Mouse (Mus musculus): ENCODE measurements at regions not wholly inside any gene's neighbourhood (a gene's known extent, or its start where the extent isn't known, plus 50 kb on each side); places are given as distances from the start of the nearest gene placed in this dataset.

DNA sequence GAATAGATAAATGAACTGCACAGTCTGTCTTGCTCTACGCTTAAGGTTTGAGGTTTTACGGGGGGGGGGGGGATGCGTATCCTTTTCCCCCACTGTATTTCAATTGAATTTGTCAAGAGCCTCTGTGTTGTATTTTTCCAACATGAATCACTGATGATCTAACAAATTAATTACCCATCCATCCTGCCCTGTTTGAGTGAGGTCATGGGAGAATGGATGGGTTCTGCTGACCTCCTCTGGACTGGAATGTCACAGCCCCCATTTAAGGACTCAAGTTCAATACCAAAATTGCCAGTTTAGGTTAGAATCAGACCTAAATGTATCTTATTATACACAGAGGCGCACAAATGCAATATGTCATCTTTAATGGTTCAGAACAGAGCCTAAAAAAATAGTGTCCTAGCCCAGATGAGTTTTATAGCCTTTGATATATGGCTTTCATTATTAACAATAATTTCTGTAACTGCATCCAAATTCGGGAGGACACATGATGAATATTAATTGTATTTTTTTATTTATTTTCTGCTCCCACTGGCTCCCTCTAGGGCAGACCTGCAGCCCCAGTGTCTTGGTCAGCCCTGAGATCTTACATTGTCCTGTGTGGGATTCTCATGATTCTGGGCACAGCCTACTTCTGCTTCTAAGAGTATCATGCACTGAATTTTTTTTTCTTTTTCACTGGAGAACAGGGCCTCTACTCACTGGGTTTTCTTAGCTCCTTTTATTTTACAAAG lies 288.2 kb upstream of the Zfp703 start:
- no peak for DNase-seq (ENCODE audit: low spot score)

DNA sequence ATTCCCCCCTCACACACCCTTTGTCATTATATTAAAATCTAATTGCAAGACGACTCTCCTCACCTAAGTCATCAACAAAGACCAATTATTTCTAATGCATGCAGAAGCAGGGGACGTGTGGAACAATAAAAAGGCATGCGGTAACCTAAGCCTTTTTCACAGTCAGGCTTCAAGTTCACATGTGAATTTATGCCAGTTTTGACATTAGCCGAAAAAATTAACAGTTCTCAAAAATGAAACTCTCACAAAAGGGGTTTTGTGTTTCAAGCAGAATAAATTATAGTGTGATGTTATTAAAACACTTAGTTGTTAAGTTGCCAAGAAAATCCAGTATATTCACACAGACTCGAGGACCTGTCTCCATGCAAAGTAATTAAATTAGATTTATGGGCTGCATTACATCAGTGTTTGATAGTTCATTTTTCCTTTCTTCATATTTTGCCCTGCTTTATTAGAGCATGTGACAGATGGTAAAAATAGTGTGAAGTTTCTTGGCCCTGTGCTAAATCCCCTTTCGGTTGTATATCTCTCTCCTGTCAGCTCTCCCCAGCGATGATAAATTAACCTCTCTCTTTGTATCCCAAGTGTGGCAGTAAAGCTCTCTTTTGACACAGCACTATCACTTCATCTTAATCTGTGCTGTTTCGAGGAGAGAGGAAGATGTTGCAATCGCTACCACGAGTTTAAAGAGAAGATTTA lies 287.5 kb upstream of the Zfp703 start:
- DNase-seq (ENCODE audit: low spot score): no peak

DNA sequence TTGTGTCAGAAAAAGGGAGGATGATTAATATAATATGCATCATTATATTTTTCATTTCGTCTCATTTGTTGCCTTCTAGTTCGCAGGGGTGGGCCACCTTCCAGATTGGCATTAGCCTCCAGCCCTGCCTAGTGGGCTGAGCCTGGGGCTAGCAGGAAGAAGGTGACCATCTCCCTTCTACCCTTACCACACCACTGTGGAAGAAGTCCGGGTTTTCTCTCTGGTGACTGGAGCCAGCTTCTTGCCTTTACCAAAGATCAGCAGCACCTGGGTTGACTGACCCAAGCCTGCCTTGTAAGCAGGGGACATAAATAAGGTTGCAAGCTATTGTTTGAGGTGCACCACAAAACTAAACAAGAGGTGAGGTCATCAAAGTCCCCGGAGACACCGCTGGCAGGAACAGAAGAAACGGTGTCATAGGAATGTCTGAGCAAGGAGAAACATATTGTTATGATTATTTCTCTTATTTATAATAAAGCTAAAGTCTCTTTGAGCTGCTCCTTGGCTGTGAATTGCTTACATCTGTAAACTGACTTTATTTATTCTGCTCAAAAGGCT lies 286.9 kb upstream of the Zfp703 start:
- no peak for DNase-seq (ENCODE audit: low spot score)

DNA sequence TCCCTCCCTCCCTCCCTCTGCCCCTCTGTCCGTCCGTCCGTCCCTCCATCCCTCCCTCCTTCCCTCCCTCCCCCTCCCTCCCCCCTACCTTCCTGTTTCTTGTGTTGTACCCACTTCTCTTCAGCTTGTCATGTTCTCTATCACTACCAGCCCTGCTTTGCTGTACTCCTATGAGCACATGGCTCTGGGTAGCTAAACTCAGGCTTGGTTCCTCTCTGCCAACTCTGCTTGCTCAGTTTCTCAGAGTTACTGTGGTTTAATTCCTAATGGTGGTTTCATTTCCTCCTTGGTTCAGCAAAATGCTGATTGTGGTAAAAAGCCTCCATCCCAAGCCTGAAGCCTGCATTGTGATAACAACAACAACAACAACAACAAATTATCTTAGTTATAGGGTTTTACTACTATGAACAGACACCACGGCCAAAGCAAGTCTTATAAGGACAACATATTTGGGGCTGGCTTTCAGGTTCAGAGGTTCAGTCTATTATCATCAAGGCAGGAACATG lies 279.5 kb upstream of the Zfp703 start:
- no peak for DNase-seq (ENCODE audit: low spot score)

DNA sequence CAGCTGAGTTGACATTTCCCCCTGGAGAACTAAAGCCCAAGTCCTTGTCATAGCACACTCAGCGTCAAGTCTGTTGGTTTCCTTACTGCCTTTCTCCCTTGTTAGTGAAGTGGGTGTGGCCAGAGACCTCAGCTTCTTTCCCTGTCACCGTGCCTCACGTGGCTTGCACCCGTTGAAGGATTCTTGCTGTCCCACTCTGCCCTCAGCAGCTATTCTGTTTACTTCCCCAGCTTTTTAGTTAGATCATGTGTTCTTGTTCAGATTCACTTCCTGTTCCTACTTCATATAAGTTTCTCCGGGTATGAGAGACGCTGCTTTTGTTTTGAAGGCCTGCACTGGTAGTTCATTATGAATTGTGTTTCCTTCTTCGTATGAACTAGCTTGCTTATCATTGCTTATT lies 278.5 kb upstream of the Zfp703 start:
- no peak for DNase-seq (ENCODE audit: low spot score)

DNA sequence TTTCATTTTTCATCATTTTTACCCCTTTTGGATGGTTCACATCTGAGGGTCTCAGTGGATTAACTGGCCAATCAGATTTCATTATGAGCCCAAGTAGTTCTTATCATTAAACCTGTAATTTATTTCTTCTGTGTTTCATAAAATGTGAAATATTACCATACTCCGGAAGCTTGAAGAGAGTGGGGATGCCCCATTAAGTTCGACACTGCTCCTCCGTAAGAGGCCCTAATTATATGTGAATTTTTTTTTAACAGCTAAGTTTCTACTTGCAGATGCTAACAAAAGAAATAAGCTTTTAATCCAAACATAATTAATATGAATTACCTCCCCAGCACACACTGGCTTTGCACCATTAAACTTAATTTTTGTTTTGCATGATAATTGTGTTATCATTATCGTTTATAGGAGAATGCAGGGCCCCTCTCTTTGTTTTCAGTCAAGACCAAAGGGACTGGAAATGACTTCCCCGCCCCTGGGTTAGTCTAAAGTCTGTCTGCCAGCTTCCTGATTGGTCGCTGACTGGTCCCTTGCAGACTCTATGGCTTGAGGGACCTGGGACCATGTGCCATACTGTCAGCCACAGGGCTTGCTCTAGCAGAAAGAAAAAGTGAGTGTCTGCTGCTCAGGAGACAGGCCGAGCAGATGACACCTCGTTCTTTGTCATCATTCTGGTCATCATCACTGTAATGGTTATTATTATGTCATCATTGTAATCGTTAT lies 270.9 kb upstream of the Zfp703 start:
- DNase-seq (ENCODE audit: low spot score): no peak

DNA sequence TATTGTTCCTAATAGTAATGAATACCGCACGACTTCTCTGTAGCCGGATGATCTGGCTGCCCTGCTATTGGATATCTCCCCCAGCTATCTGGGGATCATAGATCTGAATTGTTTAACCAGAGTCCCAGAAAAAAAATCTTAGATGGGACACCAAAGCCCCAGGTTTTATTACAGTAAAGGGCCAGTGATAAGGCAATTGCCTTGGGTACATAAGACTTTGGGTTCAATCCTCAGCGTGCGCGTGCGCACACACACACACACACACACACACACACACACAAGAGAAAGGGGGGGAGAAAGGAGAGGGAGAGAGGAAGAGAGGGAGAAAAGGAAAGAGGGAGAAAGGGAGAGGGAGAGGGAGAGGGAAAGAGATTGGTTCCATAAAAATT lies 270.4 kb upstream of the Zfp703 start:
- no peak for DNase-seq (ENCODE audit: low spot score)

DNA sequence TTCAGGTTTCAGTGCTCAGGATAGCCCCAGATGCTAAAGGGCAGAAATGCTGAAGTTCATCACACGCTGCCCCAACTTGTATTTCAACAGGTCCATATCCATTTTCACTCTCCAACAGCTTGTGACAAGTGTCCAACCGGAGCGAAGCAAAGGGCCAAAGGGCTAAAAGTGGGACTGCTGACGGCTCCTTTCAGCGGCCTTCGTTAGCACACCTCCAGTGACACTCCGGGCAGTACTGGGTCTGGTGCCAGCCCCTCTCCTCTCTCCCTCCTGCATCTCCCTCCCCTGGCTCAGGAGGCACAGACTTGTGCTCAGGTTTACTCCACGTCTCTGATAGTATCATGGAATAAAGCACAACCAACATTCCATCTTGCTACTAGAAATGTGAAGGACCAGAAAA lies 263.3 kb upstream of the Zfp703 start:
- DNase-seq (ENCODE audit: low spot score): no peak

DNA sequence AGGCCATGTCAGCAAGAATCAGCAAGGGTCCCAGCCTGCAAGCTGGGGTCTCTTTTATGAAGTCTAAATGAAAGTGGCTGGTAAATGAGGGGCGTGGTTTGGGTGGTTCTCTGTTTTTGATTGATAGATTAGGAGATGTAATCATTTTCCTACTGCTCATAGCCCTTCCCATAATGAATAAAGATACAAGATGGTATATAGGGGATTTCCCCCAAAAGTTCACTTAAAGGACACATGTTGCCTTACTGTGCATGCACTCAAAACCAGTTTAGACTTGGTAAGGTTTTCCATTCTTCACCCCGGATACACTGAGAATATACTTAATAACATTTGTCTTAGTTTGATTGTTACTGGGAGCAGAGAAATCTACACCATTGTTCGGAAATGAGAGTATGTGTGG lies 262.4 kb upstream of the Zfp703 start:
- DNase-seq (ENCODE audit: low spot score): no peak

DNA sequence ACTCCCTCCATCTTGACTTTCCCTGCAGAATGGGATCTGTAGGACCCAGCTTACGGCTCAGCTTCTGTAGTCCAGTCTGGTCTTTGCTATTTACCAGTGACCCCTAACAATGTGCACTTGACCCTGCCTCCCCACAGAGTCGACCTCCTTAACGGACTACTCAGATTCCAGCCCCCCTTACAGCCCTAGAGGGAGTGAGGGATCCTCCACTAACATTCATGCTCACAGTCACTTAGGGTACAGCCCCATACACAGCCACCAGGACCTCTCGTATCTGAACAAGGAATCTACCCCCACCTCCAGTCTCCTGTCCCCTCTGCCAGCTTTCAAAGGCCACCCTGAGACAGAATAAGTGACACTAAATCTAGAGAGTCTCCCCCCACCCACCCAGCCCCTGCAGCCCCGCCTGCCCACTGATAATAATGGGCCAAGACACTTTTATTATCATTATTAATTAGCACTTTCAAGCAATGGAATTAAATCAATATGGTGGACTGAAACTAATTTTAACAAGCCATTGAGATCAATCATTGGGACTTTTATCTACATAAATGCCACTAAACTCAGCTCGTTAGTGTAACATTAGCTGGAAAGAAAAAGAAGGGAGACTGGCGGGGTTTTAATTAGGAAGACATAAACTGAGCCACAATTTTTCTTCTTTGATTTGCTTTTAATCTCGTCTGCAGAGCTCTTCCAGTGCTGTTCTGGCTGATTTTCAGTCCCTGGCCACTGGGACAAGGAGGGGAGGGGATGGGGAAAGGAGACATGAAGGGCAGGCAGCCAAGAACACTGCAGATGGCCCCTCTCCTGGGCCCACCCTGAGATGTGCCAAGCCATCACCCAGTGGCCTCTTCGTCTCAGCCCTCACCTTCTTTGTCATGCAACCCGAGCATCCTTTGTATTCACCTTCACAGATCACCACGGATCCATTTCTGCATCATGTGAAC lies 258.4 kb upstream of the Zfp703 start:
- no peak for DNase-seq (ENCODE audit: low spot score)

DNA sequence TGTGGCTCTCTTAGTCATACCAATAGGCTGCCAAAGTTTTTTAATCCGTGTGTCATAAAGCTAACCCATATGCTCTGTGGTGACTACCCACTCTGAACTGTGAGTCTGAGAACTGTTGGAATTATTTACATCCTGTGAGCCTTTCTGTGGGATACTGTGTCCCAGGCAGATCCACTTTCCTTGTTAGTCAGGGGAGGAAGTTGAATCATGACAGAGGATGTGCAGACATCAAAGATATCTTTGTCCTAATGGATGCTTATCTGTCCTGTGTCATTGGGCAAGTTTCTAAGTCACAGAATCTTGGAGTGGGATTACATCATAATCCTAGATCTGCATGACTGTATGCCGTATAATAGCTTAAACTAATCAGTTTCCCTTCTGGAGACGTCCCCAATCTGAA lies 254.4 kb upstream of the Zfp703 start:
- no peak for DNase-seq (ENCODE audit: low spot score)

DNA sequence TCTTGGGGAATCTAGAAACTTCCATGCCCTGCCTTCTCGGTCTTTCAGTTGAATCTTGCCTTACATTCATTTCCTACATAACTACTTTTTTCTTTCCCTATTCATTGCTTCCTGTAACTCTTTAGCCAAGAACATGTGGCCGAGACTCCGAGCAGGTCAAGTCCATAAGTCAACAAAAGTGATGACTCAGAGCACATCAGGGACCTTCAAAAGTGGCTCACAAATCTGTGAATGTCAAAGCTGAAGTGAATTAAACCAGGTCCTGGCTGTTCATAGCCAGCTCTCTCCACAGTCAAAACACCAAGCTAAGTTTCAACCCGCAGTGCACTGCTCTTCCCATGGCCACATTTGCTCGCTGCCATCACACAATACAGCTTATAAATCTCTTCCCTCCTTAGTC lies 252.5 kb upstream of the Zfp703 start:
- DNase-seq (ENCODE audit: low spot score): no peak

DNA sequence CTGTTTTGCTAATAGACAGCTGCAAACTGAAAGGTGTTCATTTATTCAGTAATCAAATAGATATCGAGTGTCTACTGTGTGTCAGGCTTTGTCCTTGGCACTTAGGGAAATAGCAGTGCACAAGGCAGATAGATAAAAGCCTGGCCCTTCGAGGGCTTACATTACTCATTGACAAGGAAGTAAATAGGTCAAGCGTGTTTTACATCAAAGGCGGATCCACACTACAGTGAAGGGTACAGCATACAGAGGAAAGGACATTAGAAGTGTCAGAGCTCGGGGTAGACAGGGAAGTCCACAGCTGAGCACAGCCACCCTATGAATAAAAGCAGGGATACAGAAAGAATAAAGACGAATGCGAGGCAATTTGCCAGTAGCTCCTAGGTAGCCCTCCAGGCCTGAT lies 251.6 kb upstream of the Zfp703 start:
- no peak for DNase-seq (ENCODE audit: low spot score)

DNA sequence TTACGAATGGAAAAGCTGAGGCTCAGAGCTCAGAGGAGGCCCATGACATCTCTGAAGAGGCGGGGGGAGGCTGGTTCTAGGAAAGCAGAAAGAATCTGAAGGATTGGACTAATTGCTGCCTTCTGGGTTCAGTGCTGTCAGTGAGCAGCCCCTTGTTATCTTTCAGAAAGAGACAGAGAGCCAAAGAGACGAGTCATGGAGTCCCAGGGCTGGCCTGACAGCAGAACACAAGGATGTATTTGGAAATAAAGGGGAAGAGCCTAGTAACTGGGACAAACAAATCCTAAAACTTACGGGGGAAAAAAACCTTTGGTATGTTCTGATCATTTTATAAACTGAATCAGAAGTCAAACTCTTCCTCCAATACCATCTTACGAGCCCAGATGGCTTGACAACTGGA lies 247.8 kb upstream of the Zfp703 start:
- DNase-seq (ENCODE audit: low spot score): no peak

DNA sequence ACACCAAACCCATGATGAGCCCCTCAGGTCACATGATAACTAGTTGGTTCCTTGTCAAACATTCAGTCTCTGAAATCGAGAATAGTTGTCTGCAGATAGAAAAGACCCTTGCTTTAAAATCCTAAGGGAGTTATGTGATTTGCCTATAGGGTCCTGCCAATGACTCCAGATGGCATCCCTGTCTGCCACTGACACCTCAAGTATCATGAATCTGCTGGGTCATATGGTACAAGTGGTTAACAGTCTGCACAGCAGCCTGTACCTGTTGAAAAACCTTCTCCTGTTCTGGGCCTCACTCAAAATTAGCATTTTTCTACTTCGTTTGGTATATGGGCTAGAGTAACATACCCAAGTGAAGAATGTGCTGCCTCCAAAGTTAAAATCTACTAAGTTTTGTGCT lies 246.0 kb upstream of the Zfp703 start:
- DNase-seq (ENCODE audit: low spot score): no peak

DNA sequence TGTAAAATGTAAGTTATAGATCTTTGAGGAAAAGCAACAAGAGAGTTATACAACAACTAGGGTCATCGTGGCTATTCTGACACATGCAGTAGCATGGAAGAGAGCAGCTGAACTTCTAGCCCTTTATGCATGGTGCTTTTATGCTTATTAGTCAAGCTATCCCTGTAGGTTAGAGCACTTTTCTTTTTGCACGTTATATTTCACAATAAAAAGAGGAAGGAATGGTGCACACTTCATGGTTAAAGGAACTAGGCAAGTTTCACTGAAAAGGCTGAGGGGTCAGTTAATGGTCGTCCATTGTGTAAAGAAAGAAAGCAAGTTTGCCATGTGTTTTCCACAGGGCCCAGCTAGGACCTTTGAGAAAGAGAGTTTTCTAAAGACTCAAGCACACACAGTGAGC lies 232.7 kb upstream of the Zfp703 start:
- no peak for DNase-seq (ENCODE audit: low spot score)

DNA sequence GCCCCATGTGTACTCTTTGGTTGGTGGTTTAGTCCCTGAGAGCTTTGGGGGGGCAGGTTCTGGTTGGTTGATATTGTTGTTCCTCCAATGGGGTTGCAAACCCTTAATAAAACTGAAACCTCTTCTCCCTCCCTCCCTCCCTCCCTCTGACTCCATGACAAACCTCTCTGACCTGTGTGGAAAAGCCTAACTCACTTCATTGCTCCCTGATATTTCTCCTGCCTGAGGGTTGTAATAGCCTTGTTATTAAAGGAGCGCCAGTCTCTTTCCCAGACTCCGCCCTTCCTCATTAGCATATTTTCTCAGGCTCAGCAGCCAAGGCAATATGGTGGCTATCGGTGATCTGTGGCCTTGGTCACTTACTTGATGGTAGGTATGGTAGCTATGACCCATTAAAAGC lies 230.3 kb upstream of the Zfp703 start:
- DNase-seq (ENCODE audit: low spot score): no peak

DNA sequence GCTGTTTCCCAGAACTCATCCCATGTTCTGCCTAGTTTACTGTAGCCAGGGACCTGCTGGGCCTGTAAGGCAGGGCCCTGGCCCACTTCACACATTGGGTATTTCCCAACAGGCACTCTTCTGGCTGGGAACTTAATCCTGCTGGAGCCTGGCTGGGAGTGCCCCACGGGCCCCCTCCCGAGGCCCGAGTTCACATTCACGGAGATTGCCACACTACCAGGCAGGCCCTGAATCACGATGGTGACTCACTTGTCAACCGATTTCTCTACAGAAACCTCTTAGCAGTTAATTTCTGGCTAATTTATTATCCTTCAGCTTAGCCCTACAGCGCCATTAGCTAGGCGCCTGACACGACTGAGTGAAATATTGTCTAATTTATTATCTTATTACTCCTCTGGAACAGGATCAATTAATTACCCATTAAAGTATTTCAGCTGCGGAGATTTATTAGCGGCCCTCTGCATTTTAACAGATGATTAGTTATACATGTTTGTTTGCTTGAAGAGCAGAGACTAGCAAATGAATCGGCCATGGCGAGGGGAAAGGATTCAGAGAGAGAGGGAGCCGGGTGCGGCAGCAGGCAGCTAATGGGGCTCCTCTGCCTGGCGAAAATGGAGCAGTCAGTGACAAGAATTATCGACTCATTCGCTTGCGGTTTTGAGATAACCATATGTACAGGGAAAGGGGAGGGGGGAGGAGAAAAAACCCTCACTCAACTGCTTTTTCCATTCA lies 229.7 kb upstream of the Zfp703 start:
- no peak for DNase-seq (ENCODE audit: low spot score)

DNA sequence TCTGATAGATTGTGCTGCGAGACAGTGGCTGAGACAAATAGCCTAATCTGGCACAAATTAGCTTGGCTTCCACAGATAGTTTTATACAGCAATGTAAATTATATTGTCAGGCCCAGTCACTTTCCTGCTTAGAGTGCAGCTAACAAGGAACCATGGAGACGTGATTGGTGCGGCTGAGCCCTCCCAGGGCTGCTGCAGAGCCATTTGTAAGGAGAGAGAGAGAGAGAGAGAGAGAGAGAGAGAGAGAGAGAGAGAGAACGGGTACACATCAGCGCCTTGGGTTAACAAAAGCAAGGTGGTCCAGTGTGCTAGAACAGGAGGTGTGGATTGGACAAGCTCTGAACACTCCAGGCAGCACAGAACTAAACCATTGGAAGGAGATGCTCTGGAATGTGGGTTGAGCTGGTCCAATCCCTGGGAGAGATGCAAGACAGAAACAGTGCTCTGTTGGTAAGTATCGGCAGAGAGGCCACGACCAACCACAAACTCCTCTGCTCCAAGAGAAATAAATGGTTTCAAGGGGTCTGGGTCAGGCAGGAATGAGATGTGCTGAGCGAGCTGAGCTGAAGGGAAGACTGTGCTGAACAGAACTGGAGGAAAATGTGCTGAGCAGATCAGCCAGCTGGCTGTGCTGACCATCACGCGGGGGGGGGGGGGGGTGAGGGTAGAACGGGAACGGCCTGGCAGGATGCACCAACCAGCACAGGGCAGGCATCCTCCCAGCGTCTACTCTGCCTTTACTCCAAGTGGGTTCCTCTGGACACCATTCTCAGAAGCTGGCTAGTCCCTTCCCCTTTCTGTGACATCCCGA lies 228.8 kb upstream of the Zfp703 start:
- no peak for DNase-seq (ENCODE audit: low spot score)

DNA sequence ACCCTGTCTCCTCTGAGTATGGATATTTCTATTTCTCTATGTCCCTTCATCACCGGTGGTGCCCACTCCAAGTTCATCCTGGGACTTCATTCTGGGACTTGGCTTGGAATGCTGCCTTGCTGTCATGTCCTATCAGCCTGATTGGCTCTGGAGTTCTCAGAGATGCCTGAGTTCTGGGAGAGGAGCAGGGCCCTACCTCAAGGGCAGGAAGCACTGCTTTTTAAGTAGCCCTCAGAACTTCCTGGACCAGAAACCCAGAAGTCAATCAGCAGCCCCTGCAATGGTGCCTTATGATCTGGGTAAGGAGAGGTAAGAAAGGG lies 228.2 kb upstream of the Zfp703 start:
- no peak for DNase-seq (ENCODE audit: low spot score)

Measured in testis, postnatal 10 days (tissue).